Mouse (Mus musculus) limb, embryonic 14.5 days (tissue): Measurements from ENCODE around the gene Hs6st1. TPM values are rescaled to one million over a fixed set of nuclear protein-coding genes. Genes with fewer than 3 reads are reported as not detected.

Experiments
- ATAC-seq: fragments of 200-750 bp; cut with Nextera tagmentation; 2 replicates; pipeline ENCODE4 v1.8.0; 2017; ENCODE audit warnings: low read depth, moderate number of reproducible peaks, moderate TSS enrichment; ENCODE audit not compliant: low FRiP score
- DNase-seq: peaks from one replicate; pipeline ENCODE4 v3.0.0-alpha.2; 2015; ENCODE audit warnings: low spot score
- H3K27ac ChIP-seq: fragments of 300-500 bp; sonication (generic); replicated peaks from 2 replicates; pipeline ENCODE4 v1.5.1; 2014; ENCODE audit warnings: low read depth, mild to moderate bottlenecking, low read length, moderate library complexity, mixed read lengths
- H3K27me3 ChIP-seq: fragments of 300-500 bp; sonication (generic); 2 replicates; pipeline ENCODE4 v1.6.1; 2014; ENCODE audit warnings: low read length, mixed read lengths; ENCODE audit not compliant: control insufficient read depth, insufficient read depth
- H3K36me3 ChIP-seq: fragments of 300-500 bp; sonication (generic); 2 replicates; pipeline ENCODE4 v1.6.1; 2014; ENCODE audit warnings: mild to moderate bottlenecking, low read length, moderate library complexity, mixed read lengths; ENCODE audit not compliant: control insufficient read depth, insufficient read depth
- H3K4me1 ChIP-seq: fragments of 300-500 bp; sonication (generic); 2 replicates; pipeline ENCODE4 v1.6.1; 2014; ENCODE audit warnings: antibody characterized with exemption, low read length, mixed read lengths; ENCODE audit not compliant: control insufficient read depth, insufficient read depth
- H3K4me2 ChIP-seq: fragments of 300-500 bp; sonication (generic); replicated peaks from 2 replicates; pipeline ENCODE4 v1.6.1; 2014; ENCODE audit warnings: low read depth, mild to moderate bottlenecking, low read length, moderate library complexity; ENCODE audit not compliant: severe bottlenecking
- H3K4me3 ChIP-seq: fragments of 300-500 bp; sonication (generic); replicated peaks from 2 replicates; pipeline ENCODE4 v1.5.1; 2014; ENCODE audit warnings: low read length
- H3K9ac ChIP-seq: fragments of 300-500 bp; sonication (generic); 2 replicates; pipeline ENCODE4 v1.6.1; 2014; ENCODE audit warnings: mild to moderate bottlenecking, low read depth, low read length, moderate library complexity; ENCODE audit not compliant: severe bottlenecking
- H3K9me3 ChIP-seq: fragments of 300-500 bp; sonication (generic); 2 replicates; pipeline ENCODE4 v1.6.1; 2016; ENCODE audit warnings: low read length; ENCODE audit not compliant: control insufficient read depth
- POLR2A ChIP-seq: fragments of 200-500 bp; IDR thresholded peaks from 2 replicates; pipeline ENCODE4 v1.8.0; 2012; ENCODE audit warnings: inconsistent platforms, mild to moderate bottlenecking, moderate library complexity, borderline replicate concordance; ENCODE audit not compliant: insufficient read depth, insufficient read length; ENCODE audit errors: extremely low read depth
- WGBS: fragments of 180-500 bp; shearing (Covaris S2); extraction: QIAGEN DNeasy Blood & Tissue Kit; methylation state at CpG from one replicate; pipeline ENCODE4 v1.1.7; 2014; 5-methylcytosine and 5-hydroxymethylcytosine counted together
- polyA plus RNA-seq, 2 experiments: library from polyadenylated mRNA; depleted of rRNA in 1 of 2; stranded (reverse) in 1 of 2; unstranded in 1 of 2; fragments of >200 nt; fragmentation: Nextera tagmentation in 1 of 2; extraction: Ambion mirVana in 1 of 2; gene quantifications; 2 replicates each; pipeline versions ENCODE4 v1.2.1 to v1.2.3; 2012 to 2014

Hs6st1 gene
- polyA plus RNA-seq, 2 experiments: 14.9 to 50.5 TPM

GRCm38 (mm10) chr1:36091246-36091645 lies 23.0 kb downstream of the Hs6st1 start:
- peaks cover 27% of the 10 kb centered on the region for H3K4me1 ChIP-seq
- H3K27ac ChIP-seq: no peak overlapping the region
- H3K36me3 ChIP-seq: peaks cover 24% of the 10 kb centered on the region
- TF ChIP-seq POLR2A: no peak
- WGBS: 85% methylated on average over 6 of the region's 6 CpGs
- ATAC-seq (no peak), DNase-seq (no peak)
- H3K9ac ChIP-seq: no peak overlapping the region
- no peaks in the 10 kb centered on the region for H3K9me3 ChIP-seq
- no peak overlapping the region for H3K4me2 ChIP-seq
- no peak overlapping the region for H3K4me3 ChIP-seq
- H3K27me3 ChIP-seq: no peaks in the 10 kb centered on the region

- WGBS: 94% methylated on average over 8 of the region's 8 CpGs
- ATAC-seq (no peak), DNase-seq (no peak)
- Histone ChIP-seq H3K4me2 (no peak overlapping the region), H3K9ac (no peak overlapping the region), H3K9me3 (no peaks in the 10 kb centered on the region), H3K27ac (no peak overlapping the region), H3K27me3 (no peaks in the 10 kb centered on the region), H3K4me3 (no peak overlapping the region), H3K36me3 (peaks cover 29% of the 10 kb centered on the region), H3K4me1 (peaks cover 16% of the 10 kb centered on the region)
- TF ChIP-seq POLR2A: no peak
Measured at GRCm38 (mm10) chr1:36093741-36094140, 25.5 kb downstream of the Hs6st1 start.

GRCm38 (mm10) chr1:36095423-36096272 lies 27.4 kb downstream of the Hs6st1 start:
- Histone ChIP-seq H3K9ac (no peak overlapping the region), H3K36me3 (peaks cover 21% of the 10 kb centered on the region), H3K27me3 (no peaks in the 10 kb centered on the region), H3K4me3 (no peak overlapping the region), H3K4me1 (no peaks in the 10 kb centered on the region), H3K27ac (no peak overlapping the region), H3K9me3 (no peaks in the 10 kb centered on the region), H3K4me2 (no peak overlapping the region)
- no peak for TF ChIP-seq POLR2A
- no peak for ATAC-seq
- DNase-seq: no peak
- 78% methylated on average over 12 of the region's 12 CpGs for WGBS

GRCm38 (mm10) chr1:36098432-36098831 lies 30.2 kb downstream of the Hs6st1 start:
- DNase-seq: no peak
- Histone ChIP-seq H3K27me3 (no peaks in the 10 kb centered on the region), H3K4me2 (no peak overlapping the region), H3K36me3 (peaks cover 35% of the 10 kb centered on the region), H3K9ac (no peak overlapping the region), H3K4me1 (no peaks in the 10 kb centered on the region), H3K9me3 (no peaks in the 10 kb centered on the region), H3K4me3 (no peak overlapping the region), H3K27ac (no peak overlapping the region)
- TF ChIP-seq POLR2A: no peak
- 84% methylated on average over 4 of the region's 4 CpGs for WGBS
- ATAC-seq: no peak

- no peak for DNase-seq
Measured at GRCm38 (mm10) chr1:36100371-36100770, 32.2 kb downstream of the Hs6st1 start.

More at GRCm38 (mm10) chr1:36100371-36100770, 32.2 kb downstream of the Hs6st1 start:
- no peak for TF ChIP-seq POLR2A
- Histone ChIP-seq H3K4me3 (no peak overlapping the region), H3K4me1 (no peaks in the 10 kb centered on the region), H3K9me3 (no peaks in the 10 kb centered on the region), H3K27me3 (no peaks in the 10 kb centered on the region), H3K4me2 (no peak overlapping the region), H3K9ac (no peak overlapping the region), H3K27ac (no peak overlapping the region), H3K36me3 (peaks cover 40% of the 10 kb centered on the region)
- no peak for ATAC-seq
- WGBS: 96% methylated on average over 3 of the region's 3 CpGs
